Mouse (Mus musculus) midbrain, embryonic 14.5 days (tissue): ENCODE measurements at regions not wholly inside any gene's neighbourhood (a gene's known extent, or its start where the extent isn't known, plus 50 kb on each side); places are given as distances from the start of the nearest gene placed in this dataset.

Source experiments
- ATAC-seq: fragments of 200-750 bp; cut with Nextera tagmentation; 2 replicates; pipeline ENCODE4 v1.8.0; 2017; ENCODE audit warnings: moderate number of reproducible peaks, moderate library complexity; ENCODE audit not compliant: low FRiP score, low TSS enrichment
- DNase-seq: peaks from one replicate; pipeline ENCODE4 v3.0.0-alpha.2; 2015
- H3K27ac ChIP-seq: fragments of 300-500 bp; sonication (generic); replicated peaks from 2 replicates; pipeline ENCODE4 v1.5.1; 2014; ENCODE audit warnings: mild to moderate bottlenecking, low read depth, low read length, moderate library complexity
- H3K27me3 ChIP-seq: fragments of 300-500 bp; sonication (generic); 2 replicates; pipeline ENCODE4 v1.6.1; 2014; ENCODE audit warnings: low read length, control low read depth, mixed read lengths; ENCODE audit not compliant: control insufficient read depth, insufficient read depth
- H3K36me3 ChIP-seq: fragments of 300-500 bp; sonication (generic); 2 replicates; pipeline ENCODE4 v1.6.1; 2014; ENCODE audit warnings: low read length, control low read depth; ENCODE audit not compliant: control insufficient read depth, insufficient read depth
- H3K4me1 ChIP-seq: fragments of 300-500 bp; sonication (generic); 2 replicates; pipeline ENCODE4 v1.6.1; 2014; ENCODE audit warnings: mild to moderate bottlenecking, antibody characterized with exemption, low read length, control low read depth; ENCODE audit not compliant: control insufficient read depth, insufficient read depth
- H3K4me2 ChIP-seq: fragments of 300-500 bp; sonication (generic); 2 replicates; pipeline ENCODE4 v1.6.1; 2014; ENCODE audit warnings: mild to moderate bottlenecking, low read length, moderate library complexity
- H3K4me3 ChIP-seq: fragments of 300-500 bp; sonication (generic); replicated peaks from 2 replicates; pipeline ENCODE4 v1.5.1; 2014; ENCODE audit warnings: low read depth, low read length
- H3K9ac ChIP-seq: fragments of 300-500 bp; sonication (generic); replicated peaks from 2 replicates; pipeline ENCODE4 v1.6.1; 2014; ENCODE audit warnings: mild to moderate bottlenecking, low read length, moderate library complexity
- H3K9me3 ChIP-seq: fragments of 300-500 bp; sonication (generic); 2 replicates; pipeline ENCODE4 v1.6.1; 2016; ENCODE audit warnings: low read length, control low read depth, mixed read lengths; ENCODE audit not compliant: control insufficient read depth
- WGBS: fragments of 180-500 bp; shearing (Covaris S2); extraction: QIAGEN DNeasy Blood & Tissue Kit; methylation state at CpG from one replicate; pipeline ENCODE4 v1.1.7; 2014; 5-methylcytosine and 5-hydroxymethylcytosine counted together

DNA sequence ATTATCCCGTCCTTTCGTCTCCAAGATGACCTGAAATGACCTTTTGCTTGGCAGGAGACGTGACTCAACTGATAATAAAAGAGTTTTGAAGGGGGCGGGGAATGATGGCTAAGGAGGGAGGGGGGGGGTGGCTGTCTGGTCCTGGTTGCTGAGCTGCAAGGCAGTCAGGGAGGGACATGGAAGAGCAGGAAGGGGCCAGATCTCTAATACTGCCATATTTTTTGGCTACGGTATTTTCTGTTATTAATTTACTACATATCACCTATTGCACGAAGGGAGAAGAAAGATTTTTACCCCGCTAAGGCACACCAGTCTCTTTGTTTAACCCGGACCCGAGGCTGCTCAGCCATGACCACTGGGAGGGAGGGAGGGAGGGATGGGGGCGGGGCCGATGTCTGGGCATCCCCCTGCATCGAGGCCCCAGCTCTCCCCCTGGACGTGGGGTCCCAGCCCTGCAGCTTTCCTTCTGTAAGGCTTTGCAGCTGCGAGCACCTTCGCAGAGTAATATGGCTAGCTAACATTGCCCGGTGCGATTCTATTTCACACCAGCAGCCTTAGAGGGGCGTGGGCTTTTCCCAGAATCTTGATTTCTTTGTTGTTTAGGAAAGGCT is 111.8 kb upstream of the Ubash3b start:
- peak; percentile 91 for DNase-seq
- peak overlapping the region; percentile 95 for H3K27ac ChIP-seq
- no peaks in the 10 kb centered on the region for H3K36me3 ChIP-seq
- ATAC-seq: peak; percentile 96
- peak overlapping the region; percentile 48 for H3K9ac ChIP-seq
- WGBS: under 1% methylated on average over 18 of the region's 18 CpGs
- H3K4me1 ChIP-seq: peaks cover 9% of the 10 kb centered on the region
- peak overlapping the region; percentile 59 for H3K4me2 ChIP-seq
- H3K9me3 ChIP-seq: no peaks in the 10 kb centered on the region
- H3K27me3 ChIP-seq: no peaks in the 10 kb centered on the region
- H3K4me3 ChIP-seq: peak overlapping the region; percentile 36

DNA sequence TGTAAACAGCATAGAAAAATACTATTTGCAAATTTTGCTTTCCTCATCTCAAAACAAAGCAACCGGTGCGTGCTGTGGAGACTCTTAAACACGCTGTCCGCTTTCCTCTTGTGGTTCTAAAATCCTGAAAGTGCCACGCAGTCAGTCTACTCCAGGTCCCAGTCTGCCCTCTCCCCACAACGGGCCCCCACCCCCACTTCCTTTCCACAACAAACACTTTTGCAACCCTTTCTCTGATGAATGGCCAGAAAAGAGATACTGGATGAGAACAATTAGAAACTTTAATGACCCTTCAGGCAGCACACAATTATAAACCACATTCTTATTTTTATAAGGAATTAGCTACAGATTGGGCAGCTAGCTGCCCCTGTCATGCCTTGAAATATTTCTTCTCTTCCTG is 111.1 kb upstream of the Ubash3b start:
- H3K4me1 ChIP-seq: peaks cover 9% of the 10 kb centered on the region
- H3K27ac ChIP-seq: peak overlapping the region; percentile 95
- 2% methylated on average over 6 of the region's 6 CpGs for WGBS
- peak overlapping the region; percentile 24; the same call in 1 of the 2 replicates for H3K9ac ChIP-seq
- peak overlapping the region; percentile 36; the same call in 1 of the 2 replicates for H3K4me3 ChIP-seq
- no peaks in the 10 kb centered on the region for H3K9me3 ChIP-seq
- DNase-seq: peak; percentile 54
- no peaks in the 10 kb centered on the region for H3K27me3 ChIP-seq
- no peaks in the 10 kb centered on the region for H3K36me3 ChIP-seq
- H3K4me2 ChIP-seq: peak overlapping the region; percentile 59
- ATAC-seq: no peak

DNA sequence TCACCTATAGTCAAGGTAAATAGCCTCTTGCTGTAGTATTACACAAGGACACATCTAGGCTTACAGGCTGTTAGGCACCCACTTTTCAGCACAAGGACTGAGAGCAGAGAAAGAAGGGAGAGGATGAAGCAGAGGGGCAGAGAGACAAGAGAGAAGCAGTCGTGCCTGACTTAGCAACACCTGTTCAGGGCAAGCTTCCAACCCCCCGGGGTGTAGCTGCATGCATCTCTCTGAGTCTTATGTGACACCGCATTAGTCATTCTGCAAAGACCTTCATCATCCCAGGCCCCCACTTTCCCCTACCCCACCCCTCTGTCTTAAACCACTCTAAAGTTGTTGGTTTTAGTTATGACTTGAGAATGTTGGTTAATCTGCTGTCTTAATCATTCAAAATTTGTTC is 106.6 kb upstream of the Ubash3b start:
- Histone ChIP-seq H3K4me1 (peaks cover 4% of the 10 kb centered on the region; the same call in 1 of the 2 replicates), H3K9ac (no peak overlapping the region), H3K9me3 (no peaks in the 10 kb centered on the region), H3K36me3 (no peaks in the 10 kb centered on the region), H3K4me3 (no peak overlapping the region), H3K4me2 (no peak overlapping the region), H3K27me3 (no peaks in the 10 kb centered on the region), H3K27ac (no peak overlapping the region)
- WGBS: 34% methylated on average over 3 of the region's 3 CpGs
- ATAC-seq: no peak
- no peak for DNase-seq

DNA sequence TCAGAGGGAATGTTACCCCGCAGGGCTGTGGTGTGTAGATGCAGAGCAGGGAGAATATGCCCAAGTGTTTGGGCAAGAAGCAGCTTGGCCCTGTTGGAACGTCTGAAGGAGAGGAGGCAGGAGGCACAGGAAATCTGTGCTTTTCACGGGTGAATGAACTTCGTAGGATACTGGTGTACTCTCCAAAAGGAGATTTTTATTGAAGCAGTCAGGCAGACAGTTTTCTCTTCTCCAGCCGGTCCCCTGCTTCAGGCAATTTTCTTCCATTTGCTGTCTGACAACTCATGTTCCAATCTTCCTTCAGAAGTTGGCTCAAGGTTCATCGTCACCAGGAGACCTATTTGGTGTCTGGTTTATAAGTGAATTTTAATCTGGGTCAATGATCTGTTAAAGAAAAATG is 103.0 kb upstream of the Ubash3b start:
- no peak overlapping the region for H3K9ac ChIP-seq
- H3K27ac ChIP-seq: no peak overlapping the region
- no peak overlapping the region for H3K4me2 ChIP-seq
- 47% methylated on average over 6 of the region's 6 CpGs for WGBS
- no peaks in the 10 kb centered on the region; the same call in 1 of the 2 replicates for H3K4me1 ChIP-seq
- H3K4me3 ChIP-seq: no peak overlapping the region
- ATAC-seq (no peak), DNase-seq (peak; percentile 14)
- no peaks in the 10 kb centered on the region for H3K27me3 ChIP-seq
- H3K9me3 ChIP-seq: no peaks in the 10 kb centered on the region
- no peaks in the 10 kb centered on the region for H3K36me3 ChIP-seq

DNA sequence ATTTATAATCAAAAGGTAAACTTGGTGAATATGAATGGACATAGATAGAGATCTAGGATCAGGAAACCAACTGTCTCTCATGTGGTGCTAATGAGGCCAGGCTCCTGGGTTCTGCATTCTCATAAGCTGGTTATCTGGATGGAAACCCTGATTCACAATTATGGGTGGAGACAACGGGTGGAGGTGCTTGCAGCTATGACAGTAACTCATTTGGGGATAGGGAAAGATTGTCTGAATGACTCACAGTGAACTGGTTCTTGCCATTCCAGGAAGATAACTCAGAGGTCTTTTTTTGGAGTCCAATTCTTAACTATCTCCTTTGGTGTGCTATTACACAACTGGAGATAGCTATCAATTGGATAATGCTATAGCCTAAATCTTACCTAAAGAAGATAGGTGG is 95.7 kb upstream of the Ubash3b start:
- H3K4me1 ChIP-seq: no peaks in the 10 kb centered on the region
- no peak overlapping the region for H3K4me3 ChIP-seq
- no peak for DNase-seq
- 82% methylated on average over 1 of the region's 1 CpGs for WGBS
- no peak for ATAC-seq
- no peak overlapping the region for H3K9ac ChIP-seq
- no peak overlapping the region for H3K4me2 ChIP-seq
- no peak overlapping the region for H3K27ac ChIP-seq
- no peaks in the 10 kb centered on the region for H3K27me3 ChIP-seq
- no peaks in the 10 kb centered on the region for H3K9me3 ChIP-seq
- H3K36me3 ChIP-seq: no peaks in the 10 kb centered on the region

DNA sequence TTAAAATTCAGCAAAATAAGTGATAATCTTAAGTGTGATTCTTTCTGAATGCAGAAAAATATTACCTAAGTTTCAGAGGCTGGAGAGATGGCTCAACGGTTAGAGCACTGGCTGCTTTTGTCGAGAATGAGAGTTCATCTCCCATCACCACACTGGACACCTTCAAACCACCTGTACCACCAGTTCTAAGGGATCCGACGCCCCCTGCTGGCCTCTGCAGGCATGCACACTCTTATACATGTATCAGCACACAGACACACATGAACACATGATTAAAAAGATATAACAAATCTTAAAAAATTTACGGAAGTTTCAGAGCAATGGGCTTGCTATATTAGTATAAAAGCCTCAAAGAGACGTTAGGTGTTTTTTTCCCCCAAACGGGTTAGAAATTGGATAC is 80.9 kb upstream of the Ubash3b start:
- no peaks in the 10 kb centered on the region for H3K9me3 ChIP-seq
- DNase-seq (no peak), ATAC-seq (no peak)
- no peaks in the 10 kb centered on the region; the same call in 1 of the 2 replicates for H3K4me1 ChIP-seq
- H3K27ac ChIP-seq: no peak overlapping the region
- H3K36me3 ChIP-seq: no peaks in the 10 kb centered on the region
- WGBS: 88% methylated on average over 7 of the region's 7 CpGs
- H3K27me3 ChIP-seq: no peaks in the 10 kb centered on the region
- H3K4me3 ChIP-seq: no peak overlapping the region
- H3K9ac ChIP-seq: no peak overlapping the region
- no peak overlapping the region for H3K4me2 ChIP-seq

DNA sequence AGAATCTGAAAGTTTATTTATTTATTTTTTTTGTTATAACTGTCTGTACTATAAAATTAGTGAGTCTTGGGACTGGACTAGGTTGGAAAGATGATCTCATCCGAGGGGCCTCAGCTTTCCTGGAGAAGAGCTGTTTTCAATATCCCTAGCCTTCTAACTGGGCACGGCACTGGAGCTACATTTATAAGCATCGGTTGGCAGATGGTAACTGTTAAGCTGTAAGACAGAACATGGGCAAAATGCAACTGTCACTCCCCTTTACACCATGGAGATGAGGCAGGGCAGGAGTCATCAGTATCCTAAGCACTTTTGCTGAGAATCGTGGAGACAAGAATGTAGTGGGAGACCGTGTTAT is 77.6 kb upstream of the Ubash3b start:
- DNase-seq: no peak
- Histone ChIP-seq H3K9me3 (no peaks in the 10 kb centered on the region), H3K27me3 (no peaks in the 10 kb centered on the region)

DNA sequence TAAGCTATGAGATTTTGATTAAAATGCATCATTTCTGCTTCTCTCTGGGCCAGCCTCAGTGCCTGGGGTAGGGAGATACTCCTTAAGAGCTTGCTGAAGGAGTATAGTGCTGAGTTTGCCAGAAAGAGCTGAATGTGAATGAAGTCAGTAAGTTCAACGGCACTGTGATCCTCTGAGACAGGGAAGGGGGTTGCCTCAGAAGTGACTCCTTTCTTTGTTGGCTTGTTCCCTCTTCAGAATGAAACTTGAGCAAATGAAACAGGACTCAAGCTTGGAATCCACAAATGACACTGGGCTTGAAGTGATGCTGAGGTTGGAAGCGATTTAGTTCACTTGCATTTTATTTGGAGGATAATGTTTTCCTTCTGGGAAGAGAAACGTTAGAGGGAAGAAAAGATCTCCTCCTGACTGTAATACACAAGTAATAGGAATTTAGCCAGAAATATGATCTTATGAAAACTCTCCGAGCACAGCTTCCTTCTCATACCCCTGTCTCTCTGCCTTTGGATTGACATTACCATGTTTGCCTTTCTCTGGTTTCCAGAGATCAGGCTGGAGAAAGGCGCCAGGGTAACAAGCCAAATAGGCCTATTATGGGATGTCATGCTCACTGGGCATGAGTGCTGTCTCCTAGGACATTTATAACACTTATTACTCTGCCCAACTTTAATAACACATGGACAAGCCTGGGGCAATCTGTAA is 77.0 kb upstream of the Ubash3b start:
- no peaks in the 10 kb centered on the region for H3K36me3 ChIP-seq
- H3K4me1 ChIP-seq: no peaks in the 10 kb centered on the region; the same call in 1 of the 2 replicates
- no peaks in the 10 kb centered on the region for H3K27me3 ChIP-seq
- WGBS: 74% methylated on average over 5 of the region's 5 CpGs
- no peak overlapping the region for H3K4me3 ChIP-seq
- DNase-seq: no peak
- no peaks in the 10 kb centered on the region for H3K9me3 ChIP-seq
- no peak overlapping the region for H3K27ac ChIP-seq
- H3K4me2 ChIP-seq: no peak overlapping the region
- H3K9ac ChIP-seq: no peak overlapping the region
- ATAC-seq: no peak

More for the DNA sequence above, 77.6 kb upstream of the Ubash3b start:
- Histone ChIP-seq H3K9ac (no peak overlapping the region), H3K27ac (no peak overlapping the region), H3K4me1 (no peaks in the 10 kb centered on the region; the same call in 1 of the 2 replicates), H3K4me2 (no peak overlapping the region), H3K4me3 (no peak overlapping the region), H3K36me3 (no peaks in the 10 kb centered on the region)
- ATAC-seq: no peak
- 78% methylated on average over 5 of the region's 5 CpGs for WGBS

DNA sequence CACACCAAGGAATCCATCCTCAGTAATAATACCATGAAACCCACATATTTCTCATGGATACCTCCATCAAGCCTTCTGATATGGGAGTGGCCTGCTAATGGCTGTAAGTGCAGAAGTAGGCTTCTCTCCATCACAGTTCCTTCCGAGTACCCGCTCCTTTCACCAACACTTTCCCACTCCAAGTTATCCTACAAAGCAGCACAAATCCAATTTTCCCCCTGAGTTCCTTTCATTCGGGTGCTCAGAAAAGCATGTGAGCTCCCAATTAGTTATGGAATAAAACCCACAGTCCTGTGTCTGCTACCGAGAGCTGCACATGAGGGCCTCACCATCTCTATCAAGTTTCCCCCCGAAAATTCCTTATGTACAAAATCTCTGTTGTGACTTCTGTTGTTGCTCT is 75.8 kb upstream of the Ubash3b start:
- Histone ChIP-seq H3K27me3 (no peaks in the 10 kb centered on the region), H3K4me3 (no peak overlapping the region), H3K27ac (no peak overlapping the region), H3K9ac (no peak overlapping the region), H3K4me2 (no peak overlapping the region), H3K9me3 (no peaks in the 10 kb centered on the region), H3K36me3 (no peaks in the 10 kb centered on the region), H3K4me1 (no peaks in the 10 kb centered on the region; the same call in 1 of the 2 replicates)
- DNase-seq (no peak), ATAC-seq (no peak)
- 47% methylated on average over 5 of the region's 5 CpGs for WGBS
